Mouse (Mus musculus) neural tube, embryonic 15.5 days (tissue): ENCODE measurements around the gene Lima1. TPM values are rescaled to one million over a fixed set of nuclear protein-coding genes. Genes with fewer than 3 reads are reported as not detected.

ENCODE experiments used
- polyA plus RNA-seq: library from polyadenylated mRNA; unstranded; fragments of >200 nt; fragmentation: Nextera tagmentation; extraction: Ambion mirVana; gene quantifications from 2 replicates; pipeline ENCODE4 v1.2.1, GENCODE M21; 2015

Lima1 gene
- polyA plus RNA-seq, 1 experiment from 2014 or later = 15.6 TPM

Other genes with a start within 250 kb of the Lima1 start
- 59.4 and 84.9 TPM in 2 replicates for gene Racgap1, start 223.8 kb downstream of the Lima1 start, polyA plus RNA-seq
- gene Asic1, start 205.1 kb downstream of the Lima1 start, polyA plus RNA-seq = 59.3 and 68.9 TPM in 2 replicates
- 80.2 and 91.5 TPM in 2 replicates for gene Smarcd1, start 173.3 kb downstream of the Lima1 start, polyA plus RNA-seq
- not detected in 2 replicates for gene Gm17349, start 170.0 kb downstream of the Lima1 start, polyA plus RNA-seq
- gene Gpd1, start 157.9 kb downstream of the Lima1 start, polyA plus RNA-seq = 4.5 and 5.2 TPM in 2 replicates
- gene Cox14, start 149.8 kb downstream of the Lima1 start, polyA plus RNA-seq = 178 and 182 TPM in 2 replicates
- gene Cers5, start 102.6 kb downstream of the Lima1 start, polyA plus RNA-seq = 82.2 and 92.1 TPM in 2 replicates
- gene Fam186a, start 91.6 kb upstream of the Lima1 start, polyA plus RNA-seq = not detected in 2 replicates
- gene Larp4, start 94.6 kb upstream of the Lima1 start, polyA plus RNA-seq = 19.4 and 23.0 TPM in 2 replicates
- 13.8 and 14.0 TPM in 2 replicates for gene Dip2b, start 163.2 kb upstream of the Lima1 start, polyA plus RNA-seq